Mouse (Mus musculus) intestine, embryonic 14.5 days (tissue): Measurements from ENCODE around the gene Cd19. TPM values are rescaled to one million over a fixed set of nuclear protein-coding genes. Genes with fewer than 3 reads are reported as not detected.
"Not testable (repeated sequence)": the region's sequence is repeated elsewhere in the genome, so short reads cannot be mapped to it uniquely, and the experiment has no call there.

Experiments used
- ATAC-seq: fragments of 200-750 bp; cut with Nextera tagmentation; replicated peaks from 2 replicates; pipeline ENCODE4 v1.8.0; 2017; ENCODE audit warnings: low read depth, moderate number of reproducible peaks, moderate TSS enrichment, moderate library complexity; ENCODE audit not compliant: low FRiP score, low TSS enrichment
- DNase-seq: peaks from one replicate; pipeline ENCODE4 v3.0.0-alpha.2; 2018; ENCODE audit warnings: low spot score
- H3K27ac ChIP-seq: fragments of 300-500 bp; sonication (generic); 2 replicates; pipeline ENCODE4 v1.5.1; 2014; ENCODE audit warnings: low read depth, mild to moderate bottlenecking, control low read depth
- H3K27me3 ChIP-seq: fragments of 300-500 bp; sonication (generic); replicated peaks from 2 replicates; pipeline ENCODE4 v1.6.1; 2014; ENCODE audit warnings: low read length, control low read depth; ENCODE audit not compliant: control insufficient read depth, insufficient read depth
- H3K36me3 ChIP-seq: fragments of 300-500 bp; sonication (generic); 2 replicates; pipeline ENCODE4 v1.6.1; 2014; ENCODE audit warnings: low read length, control low read depth; ENCODE audit not compliant: control insufficient read depth, insufficient read depth
- H3K4me1 ChIP-seq: fragments of 300-500 bp; sonication (generic); replicated peaks from 2 replicates; pipeline ENCODE4 v1.6.1; 2014; ENCODE audit warnings: low read length, control low read depth, mixed read lengths; ENCODE audit not compliant: control insufficient read depth, insufficient read depth
- H3K4me2 ChIP-seq: fragments of 300-500 bp; sonication (generic); 2 replicates; pipeline ENCODE4 v1.6.1; 2014; ENCODE audit warnings: low read length
- H3K4me3 ChIP-seq: fragments of 300-500 bp; sonication (generic); 2 replicates; pipeline ENCODE4 v1.5.1; 2014; ENCODE audit warnings: low read depth, low read length, control low read depth, mixed read lengths
- H3K9ac ChIP-seq: fragments of 300-500 bp; sonication (generic); 2 replicates; pipeline ENCODE4 v1.6.1; 2014; ENCODE audit warnings: mild to moderate bottlenecking, low read length
- H3K9me3 ChIP-seq: fragments of 300-500 bp; sonication (generic); 2 replicates; pipeline ENCODE4 v1.6.1; 2016; ENCODE audit warnings: low read length, control low read depth; ENCODE audit not compliant: control insufficient read depth
- whole genome bisulfite sequencing: fragments of 180-500 bp; shearing (Covaris S2); extraction: QIAGEN DNeasy Blood & Tissue Kit; methylation state at CpG from one replicate; pipeline ENCODE4 v1.1.7; 2014; 5-methylcytosine and 5-hydroxymethylcytosine counted together
- polyA plus RNA-seq: library from polyadenylated mRNA; unstranded; fragments of >200 nt; fragmentation: Nextera tagmentation; extraction: Ambion mirVana; gene quantifications from 2 replicates; pipeline ENCODE4 v1.2.1, GENCODE M21; 2014

The Cd19 gene
- polyA plus RNA-seq, 1 experiment from 2014 or later, result not detected

DNA sequence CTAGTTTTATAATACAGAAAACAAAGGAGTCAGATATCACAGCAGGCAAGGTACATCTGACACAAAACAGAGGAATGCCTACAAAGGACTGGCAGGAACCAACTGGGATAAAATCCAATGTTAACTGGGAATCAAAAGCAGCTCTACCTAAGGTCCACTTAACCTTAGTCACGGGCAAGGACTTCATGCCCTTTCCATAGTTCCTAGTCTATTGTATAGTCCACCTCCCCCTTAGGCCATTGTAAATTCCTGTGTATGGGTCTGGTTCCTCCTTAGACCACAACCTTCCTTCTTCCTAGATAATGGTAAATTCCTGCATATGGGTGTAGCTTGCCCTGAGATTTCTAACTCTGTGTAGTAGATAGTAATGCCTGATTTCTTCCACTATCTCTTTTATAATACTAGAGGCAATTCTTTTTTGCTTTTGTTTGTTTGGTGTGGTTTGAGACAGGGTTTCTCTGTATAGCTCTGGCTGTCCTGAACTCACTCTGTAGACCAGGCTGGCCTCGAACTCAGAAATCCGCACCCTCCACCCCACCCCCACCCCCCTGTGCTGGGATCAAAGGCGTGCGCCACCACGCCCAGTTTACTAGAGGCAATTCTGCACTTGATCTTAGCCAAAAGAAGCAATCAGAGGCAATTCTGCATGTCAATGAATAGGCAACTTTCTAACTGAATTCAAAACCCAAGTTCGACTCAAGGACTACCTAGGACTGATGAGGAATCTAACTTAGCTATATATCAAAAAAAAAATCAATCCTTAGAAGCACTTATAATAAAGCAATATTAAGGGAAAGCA, 22.4 kb downstream of the Cd19 start:
- H3K4me2 ChIP-seq, H3K9me3 ChIP-seq, ATAC-seq, H3K9ac ChIP-seq, H3K27ac ChIP-seq, H3K4me1 ChIP-seq, H3K4me3 ChIP-seq, H3K27me3 ChIP-seq, DNase-seq: not testable (repeated sequence)
- 91% methylated on average over 7 of the region's 7 CpGs for WGBS
- peaks cover 36% of the 10 kb centered on the region for H3K36me3 ChIP-seq

DNA sequence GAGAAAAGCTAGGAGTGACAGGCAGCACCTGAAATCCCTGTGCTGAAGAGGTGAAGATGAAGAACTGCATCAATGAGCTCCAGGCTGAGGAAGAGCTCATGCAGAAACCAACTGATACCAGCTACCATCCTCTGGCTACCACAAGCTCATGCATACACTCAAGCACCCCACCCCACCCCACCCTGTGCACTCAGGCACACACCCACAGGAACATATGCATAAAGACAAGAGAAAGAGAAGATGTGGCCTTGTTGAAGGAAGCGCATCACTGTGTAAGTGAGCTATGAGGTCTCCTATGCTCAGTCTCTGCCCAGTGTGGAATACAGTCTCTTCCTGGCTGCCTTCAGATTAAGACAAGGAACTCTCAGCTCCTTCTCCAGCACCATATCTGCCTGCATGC, 26.5 kb downstream of the Cd19 start:
- DNase-seq, result no peak
- Histone ChIP-seq H3K9me3 (no peaks in the 10 kb centered on the region), H3K27ac (no peak overlapping the region), H3K4me3 (no peak overlapping the region), H3K9ac (no peak overlapping the region), H3K36me3 (peaks cover 55% of the 10 kb centered on the region), H3K4me1 (no peaks in the 10 kb centered on the region), H3K27me3 (no peaks in the 10 kb centered on the region), H3K4me2 (no peak overlapping the region)
- no peak for ATAC-seq
- 96% methylated on average over 1 of the region's 1 CpGs for WGBS

DNA sequence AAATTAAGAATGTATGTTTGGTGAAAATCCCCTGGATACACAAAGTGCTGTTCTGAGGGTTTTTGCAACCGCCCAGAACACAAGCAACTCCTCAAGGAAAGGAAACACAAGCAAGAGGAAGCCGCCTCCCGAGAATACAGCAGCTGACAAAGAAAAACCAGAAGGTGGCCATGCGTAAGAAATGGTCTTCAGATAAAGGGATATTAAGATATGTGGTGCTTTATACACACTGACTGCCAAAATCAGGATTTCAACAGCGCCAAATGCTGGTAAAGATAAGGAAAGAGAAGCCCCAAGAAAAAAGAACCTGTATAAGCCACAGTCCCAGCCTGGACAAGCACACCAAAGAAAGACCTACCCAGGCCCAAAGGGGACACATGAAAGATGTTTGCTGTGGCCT, 31.1 kb downstream of the Cd19 start:
- H3K4me1 ChIP-seq, result no peaks in the 10 kb centered on the region
- WGBS, result 86% methylated on average over 5 of the region's 5 CpGs

DNA sequence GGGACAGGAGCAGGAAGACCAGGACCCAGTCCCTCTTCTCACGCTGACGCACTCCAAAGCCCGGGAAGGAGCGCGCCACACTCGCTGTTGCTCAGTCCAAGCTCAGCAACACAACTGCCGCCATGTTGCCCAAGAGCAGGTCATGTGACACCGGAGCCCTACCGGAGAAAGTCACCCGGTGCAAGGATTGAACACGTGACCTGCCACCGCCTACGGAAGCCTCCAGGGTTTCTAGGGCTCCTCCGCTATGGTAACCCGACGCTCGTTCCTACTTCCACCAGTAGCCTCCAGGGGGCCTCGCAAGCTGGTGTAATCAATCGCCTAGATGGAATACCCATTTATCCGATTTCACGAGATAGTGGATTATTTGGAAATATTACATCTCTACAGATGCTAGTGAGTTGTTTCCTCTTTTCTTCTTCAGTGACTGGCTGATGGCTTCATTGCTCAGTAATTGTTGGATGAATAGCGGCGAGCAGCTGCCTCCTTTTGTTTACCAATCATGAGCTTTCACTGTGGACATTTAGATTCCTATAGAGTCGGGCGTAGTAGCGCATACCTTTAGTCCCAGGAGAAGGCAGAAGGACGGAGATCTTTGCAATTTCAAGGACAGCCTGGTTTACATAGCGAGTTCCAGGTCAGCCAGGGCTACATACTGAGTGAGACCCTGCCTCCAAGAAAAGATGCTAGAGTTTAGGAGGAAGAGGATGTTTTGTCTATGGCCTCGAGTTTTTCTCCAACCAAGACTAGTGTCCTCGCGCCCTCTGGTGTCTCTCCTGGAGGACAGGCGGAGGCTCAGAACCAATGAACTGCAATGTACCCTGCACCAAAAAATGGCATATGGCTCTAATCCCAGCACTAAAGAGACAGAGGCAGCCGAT, 37.2 kb downstream of the Cd19 start, which contains the start of gene Spns1:
Spns1 (minus strand) TSS at position 173 of the 881 bp plus-strand sequence.
- DNase-seq (peak; percentile 93), ATAC-seq (peak; percentile 98)
- Histone ChIP-seq H3K9ac (peak within 1 kb of the TSS; percentile 80), H3K27ac (peak within 1 kb of the TSS; percentile 44; the same call in 1 of the 2 replicates), H3K9me3 (no peaks in the 10 kb centered on the region), H3K27me3 (no peaks in the 10 kb centered on the region), H3K4me3 (peak within 1 kb of the TSS; percentile 97), H3K4me2 (peak within 1 kb of the TSS; percentile 99), H3K36me3 (peaks cover 20% of the 10 kb centered on the region), H3K4me1 (peaks cover 6% of the 10 kb centered on the region)
- under 1% methylated on average over 33 of the region's 33 CpGs for WGBS

More for the DNA sequence above, 31.1 kb downstream of the Cd19 start:
- DNase-seq, result no peak
- Histone ChIP-seq H3K4me3 (no peak overlapping the region), H3K27me3 (no peaks in the 10 kb centered on the region), H3K9me3 (no peaks in the 10 kb centered on the region), H3K27ac (no peak overlapping the region), H3K36me3 (peaks cover 29% of the 10 kb centered on the region), H3K4me2 (no peak overlapping the region), H3K9ac (no peak overlapping the region)
- ATAC-seq, result no peak

DNA sequence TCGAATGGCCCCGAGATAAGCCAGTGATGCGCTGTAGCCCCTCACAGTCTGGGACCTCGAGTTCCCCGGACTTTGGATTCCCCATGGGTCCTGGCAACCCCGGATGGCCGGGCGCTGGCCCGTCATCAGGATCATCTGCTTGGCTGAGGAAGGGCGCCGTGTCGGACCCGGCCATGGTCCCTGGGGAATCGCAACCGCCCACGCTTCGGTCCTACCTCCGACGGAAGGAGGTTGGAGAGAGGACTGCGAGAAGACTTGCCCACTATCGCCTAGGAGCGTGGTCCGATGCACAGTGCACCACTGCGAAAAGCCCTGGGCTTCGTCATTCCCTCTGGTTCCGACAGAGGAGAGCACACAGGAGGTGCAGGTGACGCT, 37.8 kb downstream of the Cd19 start:
- H3K36me3 ChIP-seq, result peaks cover 26% of the 10 kb centered on the region
- no peak for DNase-seq
- 2% methylated on average over 27 of the region's 27 CpGs for WGBS
- no peaks in the 10 kb centered on the region for H3K27me3 ChIP-seq
- H3K4me3 ChIP-seq, result peak overlapping the region; percentile 97
- H3K9me3 ChIP-seq, result no peaks in the 10 kb centered on the region
- no peak overlapping the region; the same call in 1 of the 2 replicates for H3K27ac ChIP-seq
- peak overlapping the region; percentile 80 for H3K9ac ChIP-seq
- ATAC-seq, result peak; percentile 76
- H3K4me1 ChIP-seq, result peaks cover 6% of the 10 kb centered on the region
- H3K4me2 ChIP-seq, result peak overlapping the region; percentile 99

DNA sequence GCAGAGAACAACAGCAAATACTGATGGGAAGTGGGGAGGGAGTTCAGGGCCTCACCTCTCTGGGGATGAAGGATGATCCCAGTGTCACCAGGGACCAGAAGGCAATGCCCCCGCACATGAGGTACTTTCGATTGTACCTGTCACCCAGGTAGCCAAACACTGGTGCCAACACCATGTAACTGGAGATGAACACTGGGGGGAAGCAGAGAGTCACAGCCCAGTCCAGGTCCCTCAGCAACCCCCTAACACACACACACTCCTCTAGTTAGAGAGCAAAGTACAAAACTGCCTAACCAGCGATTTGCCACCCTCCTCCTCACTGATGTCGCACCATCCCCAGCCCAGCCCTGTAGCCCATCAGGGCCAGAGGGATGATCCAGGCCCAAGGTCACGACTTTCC, 39.7 kb downstream of the Cd19 start:
- Histone ChIP-seq H3K9me3 (no peaks in the 10 kb centered on the region), H3K4me1 (peaks cover 6% of the 10 kb centered on the region), H3K27me3 (no peaks in the 10 kb centered on the region), H3K4me2 (no peak overlapping the region), H3K27ac (no peak overlapping the region), H3K4me3 (no peak overlapping the region), H3K9ac (no peak overlapping the region), H3K36me3 (peaks cover 43% of the 10 kb centered on the region)
- no peak for ATAC-seq
- DNase-seq, result no peak
- WGBS, result 76% methylated on average over 5 of the region's 5 CpGs

DNA sequence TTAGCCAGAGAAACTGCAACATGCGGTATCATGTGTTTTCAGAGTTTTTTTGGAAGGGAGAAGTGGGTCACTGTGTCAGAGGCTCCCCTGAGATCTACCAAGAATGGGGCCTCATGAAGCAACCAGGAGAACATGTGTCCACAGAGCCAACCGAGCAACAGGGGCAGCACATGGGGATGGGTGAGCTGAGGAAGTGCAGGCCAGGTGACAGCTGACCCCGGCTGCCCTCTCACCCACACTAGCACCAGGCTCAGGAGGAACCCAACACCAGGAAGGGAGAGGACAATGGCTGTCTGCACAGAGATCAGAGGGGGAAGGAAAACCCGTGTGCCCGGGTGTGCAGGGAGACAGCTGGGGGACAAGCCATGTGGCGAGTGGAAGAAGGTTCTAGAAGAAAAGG, 40.2 kb downstream of the Cd19 start:
- no peak for ATAC-seq
- no peak overlapping the region for H3K4me3 ChIP-seq
- no peak overlapping the region for H3K4me2 ChIP-seq
- DNase-seq, result no peak
- H3K4me1 ChIP-seq, result peaks cover 6% of the 10 kb centered on the region
- no peaks in the 10 kb centered on the region for H3K9me3 ChIP-seq
- H3K27me3 ChIP-seq, result no peaks in the 10 kb centered on the region
- H3K27ac ChIP-seq, result no peak overlapping the region
- H3K36me3 ChIP-seq, result peaks cover 48% of the 10 kb centered on the region
- WGBS, result 75% methylated on average over 6 of the region's 6 CpGs
- H3K9ac ChIP-seq, result no peak overlapping the region

DNA sequence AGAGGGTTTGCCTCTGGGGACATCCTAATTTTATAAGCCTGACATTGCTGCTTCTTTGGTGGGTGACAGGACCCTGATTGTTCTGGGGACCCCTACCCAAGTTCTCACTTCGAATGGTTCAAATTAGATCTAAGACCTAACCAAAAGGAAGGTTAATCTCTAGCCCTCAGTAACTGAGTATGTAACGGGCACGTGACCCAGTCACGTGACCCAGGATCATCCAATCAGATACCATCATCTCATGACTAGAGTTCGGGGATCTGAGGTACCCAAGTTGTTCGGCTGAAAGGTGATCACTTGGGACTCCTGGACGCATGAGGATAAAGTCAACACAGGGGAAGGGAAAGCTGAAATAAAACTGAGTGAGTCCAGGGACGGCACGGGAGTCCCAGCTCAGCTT, 41.7 kb downstream of the Cd19 start:
- Histone ChIP-seq H3K4me2 (no peak overlapping the region), H3K9ac (no peak overlapping the region), H3K27ac (no peak overlapping the region), H3K9me3 (no peaks in the 10 kb centered on the region), H3K4me1 (peaks cover 6% of the 10 kb centered on the region), H3K4me3 (no peak overlapping the region), H3K36me3 (peaks cover 49% of the 10 kb centered on the region), H3K27me3 (no peaks in the 10 kb centered on the region)
- 83% methylated on average over 9 of the region's 9 CpGs for WGBS
- no peak for DNase-seq
- no peak for ATAC-seq
